Mouse (Mus musculus) midbrain, postnatal 0 days (tissue): ENCODE data around the gene Zkscan16. TPM values are rescaled to one million over a fixed set of nuclear protein-coding genes. Genes with fewer than 3 reads are reported as not detected.

Source experiments
- ATAC-seq: fragments of 200-750 bp; cut with Nextera tagmentation; 2 replicates; pipeline ENCODE4 v1.8.0; 2017; ENCODE audit warnings: moderate number of reproducible peaks, mild to moderate bottlenecking, moderate TSS enrichment, moderate library complexity; ENCODE audit not compliant: low FRiP score
- DNase-seq: peaks from one replicate; pipeline ENCODE4 v3.0.0-alpha.2; 2015; ENCODE audit warnings: low spot score
- H3K27ac ChIP-seq: fragments of 300-500 bp; sonication (generic); 2 replicates; pipeline ENCODE4 v1.5.1; 2014; ENCODE audit warnings: low read depth, mild to moderate bottlenecking, low read length, mixed read lengths
- H3K27me3 ChIP-seq: fragments of 300-500 bp; sonication (generic); 2 replicates; pipeline ENCODE4 v1.6.1; 2014; ENCODE audit warnings: low read length, control low read depth, mixed read lengths; ENCODE audit not compliant: insufficient read depth
- H3K36me3 ChIP-seq: fragments of 300-500 bp; sonication (generic); 2 replicates; pipeline ENCODE4 v1.6.1; 2014; ENCODE audit warnings: low read length, control low read depth, mixed read lengths; ENCODE audit not compliant: insufficient read depth
- H3K4me1 ChIP-seq: fragments of 300-500 bp; sonication (generic); 2 replicates; pipeline ENCODE4 v1.6.1; 2014; ENCODE audit warnings: mild to moderate bottlenecking, control low read depth, antibody characterized with exemption, low read length, mixed read lengths; ENCODE audit not compliant: insufficient read depth
- H3K4me2 ChIP-seq: fragments of 300-500 bp; sonication (generic); 2 replicates; pipeline ENCODE4 v1.6.1; 2014; ENCODE audit warnings: low read depth, mild to moderate bottlenecking, low read length, mixed read lengths; ENCODE audit not compliant: poor library complexity, severe bottlenecking
- H3K4me3 ChIP-seq: fragments of 300-500 bp; sonication (generic); 2 replicates; pipeline ENCODE4 v1.5.1; 2014; ENCODE audit warnings: low read depth, mild to moderate bottlenecking, low read length, moderate library complexity
- H3K9ac ChIP-seq: fragments of 300-500 bp; sonication (generic); replicated peaks from 2 replicates; pipeline ENCODE4 v1.6.1; 2014; ENCODE audit warnings: mild to moderate bottlenecking, low read length, moderate library complexity, mixed read lengths; ENCODE audit not compliant: poor library complexity, severe bottlenecking
- H3K9me3 ChIP-seq: fragments of 300-500 bp; sonication (generic); 2 replicates; pipeline ENCODE4 v1.6.1; 2016; ENCODE audit warnings: low read length, control low read depth
- CTCF ChIP-seq: IDR thresholded peaks from 2 replicates; pipeline ENCODE4 v1.5.1; 2016; ENCODE audit warnings: antibody characterized with exemption, mild to moderate bottlenecking
- WGBS: fragments of 180-500 bp; shearing (Covaris S2); extraction: QIAGEN DNeasy Blood & Tissue Kit; methylation state at CpG from one replicate; pipeline ENCODE4 v1.1.7; 2014; 5-methylcytosine and 5-hydroxymethylcytosine counted together
- polyA plus RNA-seq: library from polyadenylated mRNA; unstranded; fragments of >200 nt; fragmentation: Nextera tagmentation; extraction: Ambion mirVana; gene quantifications from 2 replicates; pipeline ENCODE4 v1.2.1, GENCODE M21; 2015
- total RNA-seq: library from RNA; depleted of rRNA; stranded (reverse); fragments of >200 nt; gene quantifications from 2 replicates; pipeline ENCODE4 v1.2.3, GENCODE M21; 2014

The Zkscan16 gene
- total and polyA plus RNA-seq, 2 experiments from 2014 or later: 2.4 to 4.9 TPM

- H3K4me2 ChIP-seq: peak within 1 kb of the TSS; percentile 95
- H3K27me3 ChIP-seq: 0 out of 2 replicates have a peak, but pooled peaks cover 4% of the 10 kb centered on the region
- peak within 1 kb of the TSS; percentile 48; the same call in 1 of the 2 replicates for H3K9ac ChIP-seq
- DNase-seq (peak; percentile 87), ATAC-seq (peak; percentile 39; the same call in 1 of the 2 replicates)
- H3K4me1 ChIP-seq: no peaks in the 10 kb centered on the region
- peak within 1 kb of the TSS; percentile 48 for H3K4me3 ChIP-seq
- H3K27ac ChIP-seq: no peak within 1 kb of the TSS
- WGBS: under 1% methylated on average over 28 of the region's 28 CpGs
- H3K36me3 ChIP-seq: no peaks in the 10 kb centered on the region
- H3K9me3 ChIP-seq: no peaks in the 10 kb centered on the region
- no peak for TF ChIP-seq CTCF
Measured at GRCm38 (mm10) chr4:58986540-58987190, 43.2 kb downstream of the Zkscan16 start, which contains the start of gene Ptgr1. Gene Ptgr1 (minus strand): TSS chr4:58987119.

GRCm38 (mm10) chr4:58989303-58989898, 46.0 kb downstream of the Zkscan16 start:
- Histone ChIP-seq H3K27me3 (0 out of 2 replicates have a peak, but pooled peaks cover 4% of the 10 kb centered on the region), H3K27ac (no peak overlapping the region), H3K9ac (no peak overlapping the region), H3K9me3 (no peaks in the 10 kb centered on the region), H3K4me1 (no peaks in the 10 kb centered on the region), H3K36me3 (no peaks in the 10 kb centered on the region), H3K4me2 (no peak overlapping the region), H3K4me3 (no peak overlapping the region)
- 82% methylated on average over 7 of the region's 7 CpGs for WGBS
- no peak for TF ChIP-seq CTCF
- ATAC-seq (no peak), DNase-seq (no peak)

GRCm38 (mm10) chr4:58990609-58991434, 47.4 kb downstream of the Zkscan16 start:
- Histone ChIP-seq H3K27me3 (0 out of 2 replicates have a peak, but pooled peaks cover 4% of the 10 kb centered on the region), H3K4me2 (no peak overlapping the region), H3K27ac (no peak overlapping the region), H3K9me3 (no peaks in the 10 kb centered on the region), H3K4me3 (no peak overlapping the region), H3K9ac (no peak overlapping the region), H3K4me1 (no peaks in the 10 kb centered on the region), H3K36me3 (no peaks in the 10 kb centered on the region)
- TF ChIP-seq CTCF: no peak
- 52% methylated on average over 17 of the region's 17 CpGs for WGBS
- DNase-seq: peak; percentile 21
- ATAC-seq: no peak

GRCm38 (mm10) chr4:58992195-58992594, 48.8 kb downstream of the Zkscan16 start:
- Histone ChIP-seq H3K27ac (no peak overlapping the region), H3K27me3 (0 out of 2 replicates have a peak, but pooled peaks cover 4% of the 10 kb centered on the region), H3K4me2 (no peak overlapping the region), H3K36me3 (no peaks in the 10 kb centered on the region), H3K9ac (no peak overlapping the region), H3K4me1 (no peaks in the 10 kb centered on the region), H3K9me3 (no peaks in the 10 kb centered on the region), H3K4me3 (no peak overlapping the region)
- 76% methylated on average over 5 of the region's 5 CpGs for WGBS
- no peak for ATAC-seq
- TF ChIP-seq CTCF: no peak
- DNase-seq: no peak

GRCm38 (mm10) chr4:58994762-58995161, 51.3 kb downstream of the Zkscan16 start, which contains the start of gene Dnajc25:
Gene Dnajc25 (plus strand): TSS chr4:58995062.
- ATAC-seq: no peak
- no peak within 1 kb of the TSS for H3K4me3 ChIP-seq
- 96% methylated on average over 4 of the region's 4 CpGs for WGBS

More at GRCm38 (mm10) chr4:58994762-58995161, 51.3 kb downstream of the Zkscan16 start, which contains the start of gene Dnajc25:
- TF ChIP-seq CTCF: no peak
- H3K27me3 ChIP-seq: no peaks in the 10 kb centered on the region
- no peak within 1 kb of the TSS for H3K4me2 ChIP-seq
- DNase-seq: no peak
- H3K9ac ChIP-seq: no peak within 1 kb of the TSS
- no peaks in the 10 kb centered on the region for H3K36me3 ChIP-seq
- H3K27ac ChIP-seq: no peak within 1 kb of the TSS
- no peaks in the 10 kb centered on the region for H3K4me1 ChIP-seq
- H3K9me3 ChIP-seq: no peaks in the 10 kb centered on the region
